Mouse (Mus musculus): Measurements from ENCODE around the gene Gm10318.

DNA sequence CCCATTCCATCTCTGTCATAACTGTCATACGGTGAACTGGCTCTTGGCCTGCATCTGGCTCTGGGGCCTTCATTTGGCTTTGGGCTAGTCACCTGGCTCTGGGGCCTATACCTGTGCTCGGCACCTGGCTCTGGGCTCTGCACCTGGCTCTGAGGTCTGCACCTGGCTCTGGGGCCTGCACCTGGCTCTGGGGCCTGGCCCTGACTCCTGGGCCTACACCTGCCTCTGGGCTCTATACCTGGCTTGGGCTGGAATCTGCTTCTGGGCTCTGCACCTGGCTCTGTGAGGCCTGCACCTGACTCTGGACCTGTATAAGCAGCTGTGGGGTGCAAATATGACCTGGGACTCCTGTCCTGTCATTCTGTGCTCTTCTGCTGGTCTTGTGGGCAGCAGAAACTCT is 5.1 kb upstream of the Gm10318 start:
- TF ChIP-seq CTCF (conservative IDR thresholded peaks at IDR 0.05; ENCODE audit: low read length) (no peak), NANOG (IDR thresholded peaks at IDR 0.05; ENCODE audit: borderline replicate concordance, low read length) (no peak)
